Mouse (Mus musculus) bone marrow macrophage, adult 2 months (primary cell): ENCODE data around the gene Arhgef16. TPM values are rescaled to one million over a fixed set of nuclear protein-coding genes. Genes with fewer than 3 reads are reported as not detected.

Experiments used
- H3K27ac ChIP-seq: 2 replicates; pipeline ENCODE4 v1.5.1; 2012; ENCODE audit warnings: low read depth, low read length; ENCODE audit not compliant: insufficient read depth
- H3K4me1 ChIP-seq: 2 replicates; pipeline ENCODE4 v1.6.1; 2012; ENCODE audit warnings: low read length; ENCODE audit not compliant: control insufficient read depth, insufficient read depth
- H3K4me3 ChIP-seq: 2 replicates; pipeline ENCODE4 v1.5.1; 2012; ENCODE audit warnings: mild to moderate bottlenecking, low read length, moderate library complexity; ENCODE audit not compliant: insufficient read depth
- CTCF ChIP-seq: IDR thresholded peaks from 2 replicates; pipeline ENCODE4 v1.5.1; 2012; ENCODE audit warnings: low read depth, mild to moderate bottlenecking, low read length, moderate library complexity
- POLR2A ChIP-seq: IDR thresholded peaks from 2 replicates; pipeline ENCODE4 v1.6.1; 2012; ENCODE audit warnings: mild to moderate bottlenecking, low read depth, low read length, borderline replicate concordance
- polyA plus RNA-seq: library from polyadenylated mRNA; stranded (reverse); fragments of >200 nt; gene quantifications from 2 replicates; pipeline ENCODE4 v1.2.4, GENCODE M21; 2012; ENCODE audit not compliant: missing spikeins, insufficient read depth, insufficient read length

Gene Arhgef16
- polyA plus RNA-seq, 1 experiment = not detected

- Histone ChIP-seq H3K27ac (no peak overlapping the region), H3K4me3 (no peak overlapping the region), H3K4me1 (no peaks in the 10 kb centered on the region)
- no peak for TF ChIP-seq POLR2A
- TF ChIP-seq CTCF = no peak
These were observed 65.5 kb downstream of the Arhgef16 start for GRCm38 (mm10) chr4:154236001-154236400.

DNA sequence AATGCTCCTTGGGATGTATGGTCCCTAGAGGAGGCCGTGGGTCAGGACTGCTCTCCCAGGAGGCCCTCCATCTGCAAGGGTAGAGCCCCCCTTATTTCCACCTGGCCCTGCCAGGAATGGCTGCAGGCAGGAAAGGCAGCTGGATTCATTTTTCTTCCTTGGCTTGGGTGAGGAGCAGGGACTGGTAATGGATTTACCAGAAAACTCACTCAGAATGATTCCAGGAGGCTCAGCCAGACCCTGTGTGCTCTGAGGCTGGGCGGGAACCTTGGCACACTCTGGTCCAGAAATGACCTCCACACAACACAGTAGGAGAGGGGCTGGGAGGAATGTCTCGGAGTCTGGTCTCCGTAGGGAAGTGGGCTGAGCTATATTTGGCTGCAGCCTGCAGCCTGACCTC lies 69.2 kb downstream of the Arhgef16 start:
- Histone ChIP-seq H3K4me3 (no peak overlapping the region), H3K27ac (no peak overlapping the region), H3K4me1 (no peaks in the 10 kb centered on the region)
- TF ChIP-seq POLR2A = no peak
- no peak for TF ChIP-seq CTCF

GRCm38 (mm10) chr4:154231380-154231779 lies 70.1 kb downstream of the Arhgef16 start:
- Histone ChIP-seq H3K4me3 (no peak overlapping the region), H3K4me1 (no peaks in the 10 kb centered on the region), H3K27ac (no peak overlapping the region)
- TF ChIP-seq CTCF (no peak), POLR2A (no peak)

DNA sequence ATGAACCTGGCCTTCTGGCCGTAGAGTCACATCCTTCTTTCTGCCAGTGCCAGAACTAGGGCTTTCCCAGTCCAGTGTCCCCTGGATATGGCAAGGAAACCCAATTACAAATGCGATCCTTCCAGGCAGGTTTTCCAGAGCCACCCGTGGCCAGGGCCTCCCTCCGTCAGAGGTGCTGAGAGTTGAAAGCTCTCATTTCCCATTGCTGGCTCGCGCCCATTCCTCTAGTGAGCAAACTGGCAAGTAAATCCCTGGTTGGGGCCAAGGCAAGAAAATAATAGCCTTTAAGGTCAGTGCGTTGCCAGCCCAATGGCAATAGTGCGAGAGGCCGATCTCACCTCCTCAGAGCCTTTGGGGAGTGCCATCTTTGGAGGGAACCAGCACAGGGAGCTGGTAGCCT lies 71.9 kb downstream of the Arhgef16 start:
- Histone ChIP-seq H3K4me3 (no peak overlapping the region), H3K27ac (no peak overlapping the region), H3K4me1 (no peaks in the 10 kb centered on the region)
- TF ChIP-seq CTCF = no peak
- TF ChIP-seq POLR2A = no peak

Other genes starting within 250 kb of the Arhgef16 start
- gene Trp73, start 161.5 kb downstream of the Arhgef16 start, polyA plus RNA-seq = not detected in 2 replicates
- gene Wrap73, start 159.3 kb downstream of the Arhgef16 start, polyA plus RNA-seq = 10.0 and 12.7 TPM in 2 replicates
- 117 and 127 TPM in 2 replicates for gene Tprgl, start 141.0 kb downstream of the Arhgef16 start, polyA plus RNA-seq
- gene Megf6, start 130.9 kb downstream of the Arhgef16 start, polyA plus RNA-seq = not detected in 2 replicates
- gene B230104I21Rik, start 34.5 kb upstream of the Arhgef16 start, polyA plus RNA-seq = not detected in 2 replicates